Mouse (Mus musculus): ENCODE measurements around the gene Chmp6. TPM values are rescaled to one million over a fixed set of nuclear protein-coding genes. Genes with fewer than 3 reads are reported as not detected.

The Chmp6 gene
- polyA plus RNA-seq, 1 experiment from 2014 or later: 94.3 TPM

Other genes with a start within 250 kb of the Chmp6 start
- gene Baiap2, start 29.3 kb downstream of the Chmp6 start, polyA plus RNA-seq (2015; fragmentation: Nextera tagmentation; extraction: Ambion mirVana): 10.1 and 11.8 TPM in 2 replicates
- 1.7 and 2.3 TPM in 2 replicates for gene Aatk, start 133.7 kb downstream of the Chmp6 start, polyA plus RNA-seq (2015; fragmentation: Nextera tagmentation; extraction: Ambion mirVana)
- 12.0 and 12.2 TPM in 2 replicates for gene Cep131, start 173.4 kb downstream of the Chmp6 start, polyA plus RNA-seq (2015; fragmentation: Nextera tagmentation; extraction: Ambion mirVana)
- 21.1 and 22.5 TPM in 2 replicates for gene Tepsin, start 185.3 kb downstream of the Chmp6 start, polyA plus RNA-seq (2015; fragmentation: Nextera tagmentation; extraction: Ambion mirVana)
- gene Ndufaf8, start 185.5 kb downstream of the Chmp6 start, polyA plus RNA-seq (2015; fragmentation: Nextera tagmentation; extraction: Ambion mirVana): 113 and 119 TPM in 2 replicates
- 84.6 and 91.4 TPM in 2 replicates for gene Slc38a10, start 237.9 kb downstream of the Chmp6 start, polyA plus RNA-seq (2015; fragmentation: Nextera tagmentation; extraction: Ambion mirVana)